Mouse (Mus musculus) bone marrow macrophage, adult 2 months (primary cell): ENCODE results near the gene Klc4.

Experiments used
- CTCF ChIP-seq: IDR thresholded peaks from 2 replicates; pipeline ENCODE4 v1.5.1; 2012; ENCODE audit warnings: low read depth, mild to moderate bottlenecking, low read length, moderate library complexity
- POLR2A ChIP-seq: IDR thresholded peaks from 2 replicates; pipeline ENCODE4 v1.6.1; 2012; ENCODE audit warnings: mild to moderate bottlenecking, low read depth, low read length, borderline replicate concordance

DNA sequence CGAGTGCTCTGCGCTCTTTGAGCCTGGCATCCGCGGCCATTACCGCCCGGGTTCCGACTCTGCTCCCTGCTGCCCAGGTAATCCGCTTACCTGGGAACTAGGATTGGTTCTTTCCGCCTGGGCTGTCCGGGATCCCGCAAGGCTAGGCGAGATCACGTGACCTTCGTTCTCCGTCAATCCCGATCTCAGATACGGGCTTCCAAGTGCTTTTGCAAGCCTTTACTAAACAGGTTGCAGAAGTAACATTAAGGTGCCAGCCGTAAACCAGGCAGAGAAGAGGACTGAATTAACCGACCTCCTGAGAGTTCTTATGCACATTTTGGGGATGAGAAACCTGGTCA lies 470 bp upstream of the Klc4 start:
- no peak for TF ChIP-seq CTCF
- TF ChIP-seq POLR2A: no peak
